Mouse (Mus musculus) stomach, postnatal 0 days (tissue): ENCODE data around the gene Zbp1.

Experiments used
- CTCF ChIP-seq: IDR thresholded peaks from 2 replicates; pipeline ENCODE4 v1.5.1; 2016; ENCODE audit warnings: antibody characterized with exemption, low read depth, mild to moderate bottlenecking, moderate library complexity
- EP300 ChIP-seq: optimal IDR thresholded peaks from 2 replicates; pipeline ENCODE3; 2016; ENCODE audit warnings: antibody characterized with exemption

DNA sequence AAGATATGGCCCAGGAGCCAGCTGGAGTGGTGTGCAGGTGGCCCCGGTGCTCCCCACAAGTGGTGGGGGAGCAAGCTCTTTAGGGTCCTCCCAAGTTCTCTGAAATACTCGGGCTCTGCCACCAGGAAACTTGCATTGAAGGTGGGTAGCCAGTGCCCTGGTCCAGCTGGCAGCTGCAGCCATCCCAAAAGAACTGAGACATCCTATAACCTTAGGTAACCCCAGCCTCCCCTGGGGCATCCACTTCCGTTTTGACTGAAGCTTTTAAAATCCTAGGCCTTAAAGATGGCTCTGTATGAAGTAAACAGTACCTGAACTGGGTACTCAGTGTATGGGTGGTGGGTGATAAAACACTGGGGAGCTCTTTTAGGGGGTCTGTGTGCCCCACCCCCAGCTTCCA, 4.8 kb upstream of the Zbp1 start:
- TF ChIP-seq CTCF (no peak), EP300 (no peak)
